Mouse (Mus musculus) heart, postnatal 0 days (tissue): Measurements from ENCODE around the gene Stra6.

Source experiments
- CTCF ChIP-seq: IDR thresholded peaks from 2 replicates; pipeline ENCODE4 v1.5.1; 2016; ENCODE audit warnings: antibody characterized with exemption, control low read depth, low read depth
- EP300 ChIP-seq: IDR thresholded peaks from 2 replicates; pipeline ENCODE4 v1.6.1; 2016; ENCODE audit warnings: antibody characterized with exemption, low read depth

GRCm38 (mm10) chr9:58092581-58093269, 29.1 kb downstream of the Stra6 start:
- no peak for TF ChIP-seq EP300
- TF ChIP-seq CTCF, result no peak
